Mouse (Mus musculus): ENCODE results near the gene Podn. TPM values are rescaled to one million over a fixed set of nuclear protein-coding genes. Genes with fewer than 3 reads are reported as not detected.

Gene Podn
- polyA plus RNA-seq, 1 experiment from 2014 or later = 0.27 TPM

- no peak overlapping the region for H3K9ac ChIP-seq
- H3K4me2 ChIP-seq = no peak overlapping the region
- H3K36me3 ChIP-seq (replicated peaks) = no peaks in the 10 kb centered on the region
- H3K9me3 ChIP-seq = no peaks in the 10 kb centered on the region
- H3K4me1 ChIP-seq = no peaks in the 10 kb centered on the region
- no peaks in the 10 kb centered on the region for H3K27me3 ChIP-seq
- WGBS = 84% methylated on average over 8 of the region's 8 CpGs
- no peak for ATAC-seq (ENCODE audit: low FRiP score)
- H3K4me3 ChIP-seq (replicated peaks) = no peak overlapping the region
- no peak overlapping the region for H3K27ac ChIP-seq
These were observed 87.7 kb downstream of the Podn start for GRCm38 (mm10) chr4:108008541-108008940.

- H3K27me3 ChIP-seq = no peaks in the 10 kb centered on the region
- H3K4me2 ChIP-seq = no peak overlapping the region
- no peak overlapping the region for H3K9ac ChIP-seq
- H3K27ac ChIP-seq = no peak overlapping the region
- H3K4me1 ChIP-seq = no peaks in the 10 kb centered on the region
- H3K4me3 ChIP-seq (replicated peaks) = no peak overlapping the region
- no peaks in the 10 kb centered on the region for H3K36me3 ChIP-seq (replicated peaks)
- 80% methylated on average over 7 of the region's 7 CpGs for WGBS
- H3K9me3 ChIP-seq = no peaks in the 10 kb centered on the region
- no peak for ATAC-seq (ENCODE audit: low FRiP score)
These were observed 88.6 kb downstream of the Podn start for GRCm38 (mm10) chr4:108007532-108008103.

GRCm38 (mm10) chr4:108005328-108005727 lies 90.9 kb downstream of the Podn start:
- Histone ChIP-seq H3K27me3 (no peaks in the 10 kb centered on the region), H3K4me2 (no peak overlapping the region), H3K9me3 (no peaks in the 10 kb centered on the region), H3K27ac (no peak overlapping the region), H3K4me3 (replicated peaks) (no peak overlapping the region), H3K9ac (no peak overlapping the region), H3K4me1 (no peaks in the 10 kb centered on the region), H3K36me3 (replicated peaks) (no peaks in the 10 kb centered on the region)
- ATAC-seq (ENCODE audit: low FRiP score) = no peak
- 66% methylated on average over 7 of the region's 7 CpGs for WGBS

GRCm38 (mm10) chr4:107999380-107999779 lies 96.9 kb downstream of the Podn start:
- H3K9ac ChIP-seq = no peak overlapping the region
- ATAC-seq (ENCODE audit: low FRiP score) = no peak
- 80% methylated on average over 1 of the region's 1 CpGs for WGBS

GRCm38 (mm10) chr4:107998641-107999332 lies 97.5 kb downstream of the Podn start:
- no peak overlapping the region for H3K4me3 ChIP-seq (replicated peaks)
- H3K27me3 ChIP-seq = no peaks in the 10 kb centered on the region
- no peak overlapping the region for H3K9ac ChIP-seq
- ATAC-seq (ENCODE audit: low FRiP score) = no peak
- peaks cover 6% of the 10 kb centered on the region; the same call in 1 of the 2 replicates for H3K4me1 ChIP-seq
- H3K4me2 ChIP-seq = no peak overlapping the region
- H3K36me3 ChIP-seq (replicated peaks) = no peaks in the 10 kb centered on the region
- 33% methylated on average over 11 of the region's 11 CpGs for WGBS
- no peaks in the 10 kb centered on the region for H3K9me3 ChIP-seq
- H3K27ac ChIP-seq = no peak overlapping the region

More at GRCm38 (mm10) chr4:107999380-107999779, 96.9 kb downstream of the Podn start:
- Histone ChIP-seq H3K27ac (no peak overlapping the region), H3K4me2 (no peak overlapping the region), H3K27me3 (no peaks in the 10 kb centered on the region), H3K36me3 (replicated peaks) (no peaks in the 10 kb centered on the region), H3K4me3 (replicated peaks) (no peak overlapping the region), H3K9me3 (no peaks in the 10 kb centered on the region), H3K4me1 (peaks cover 6% of the 10 kb centered on the region; the same call in 1 of the 2 replicates)

GRCm38 (mm10) chr4:107996418-107996986 lies 99.7 kb downstream of the Podn start:
- Histone ChIP-seq H3K9ac (no peak overlapping the region), H3K36me3 (replicated peaks) (no peaks in the 10 kb centered on the region), H3K4me1 (peaks cover 14% of the 10 kb centered on the region), H3K27ac (no peak overlapping the region), H3K27me3 (peaks cover 13% of the 10 kb centered on the region), H3K9me3 (no peaks in the 10 kb centered on the region), H3K4me2 (no peak overlapping the region), H3K4me3 (replicated peaks) (no peak overlapping the region)
- 92% methylated on average over 9 of the region's 9 CpGs for WGBS
- no peak for ATAC-seq (ENCODE audit: low FRiP score)

- WGBS = 87% methylated on average over 6 of the region's 6 CpGs
- Histone ChIP-seq H3K27me3 (peaks cover 17% of the 10 kb centered on the region), H3K4me3 (replicated peaks) (no peak overlapping the region), H3K9ac (no peak overlapping the region), H3K9me3 (no peaks in the 10 kb centered on the region), H3K4me2 (no peak overlapping the region), H3K4me1 (peaks cover 16% of the 10 kb centered on the region), H3K36me3 (replicated peaks) (no peaks in the 10 kb centered on the region), H3K27ac (no peak overlapping the region)
- no peak for ATAC-seq (ENCODE audit: low FRiP score)
These were observed 100.5 kb downstream of the Podn start for GRCm38 (mm10) chr4:107995727-107996126.

GRCm38 (mm10) chr4:107995011-107995410 lies 101.2 kb downstream of the Podn start:
- Histone ChIP-seq H3K4me2 (no peak overlapping the region), H3K36me3 (replicated peaks) (no peaks in the 10 kb centered on the region), H3K27ac (no peak overlapping the region), H3K27me3 (peaks cover 23% of the 10 kb centered on the region), H3K4me1 (peaks cover 16% of the 10 kb centered on the region), H3K9ac (no peak overlapping the region), H3K4me3 (replicated peaks) (no peak overlapping the region), H3K9me3 (no peaks in the 10 kb centered on the region)
- ATAC-seq (ENCODE audit: low FRiP score) = no peak
- 94% methylated on average over 6 of the region's 6 CpGs for WGBS

- Histone ChIP-seq H3K27me3 (peaks cover 23% of the 10 kb centered on the region), H3K36me3 (replicated peaks) (no peaks in the 10 kb centered on the region), H3K9me3 (no peaks in the 10 kb centered on the region), H3K4me1 (peaks cover 11% of the 10 kb centered on the region), H3K4me3 (replicated peaks) (no peak overlapping the region), H3K4me2 (no peak overlapping the region), H3K9ac (no peak overlapping the region), H3K27ac (no peak overlapping the region)
- 2% methylated on average over 6 of the region's 6 CpGs for WGBS
- ATAC-seq (ENCODE audit: low FRiP score) = no peak
These were observed 104.4 kb downstream of the Podn start for GRCm38 (mm10) chr4:107991879-107992278.

GRCm38 (mm10) chr4:107990818-107991217 lies 105.4 kb downstream of the Podn start:
- H3K27ac ChIP-seq = no peak overlapping the region
- peaks cover 23% of the 10 kb centered on the region for H3K27me3 ChIP-seq
- H3K4me2 ChIP-seq = no peak overlapping the region
- H3K9ac ChIP-seq = no peak overlapping the region
- WGBS = 75% methylated on average over 5 of the region's 5 CpGs
- no peak for ATAC-seq (ENCODE audit: low FRiP score)
- no peaks in the 10 kb centered on the region for H3K9me3 ChIP-seq
- H3K36me3 ChIP-seq (replicated peaks) = no peaks in the 10 kb centered on the region
- H3K4me1 ChIP-seq = peaks cover 11% of the 10 kb centered on the region
- no peak overlapping the region for H3K4me3 ChIP-seq (replicated peaks)

- peaks cover 11% of the 10 kb centered on the region for H3K4me1 ChIP-seq
These were observed 107.3 kb downstream of the Podn start for GRCm38 (mm10) chr4:107988931-107989330.

GRCm38 (mm10) chr4:107986386-107987168 lies 109.7 kb downstream of the Podn start:
- 91% methylated on average over 11 of the region's 11 CpGs for WGBS

More at GRCm38 (mm10) chr4:107988931-107989330, 107.3 kb downstream of the Podn start:
- WGBS = 82% methylated on average over 8 of the region's 8 CpGs
- Histone ChIP-seq H3K27ac (no peak overlapping the region), H3K27me3 (peaks cover 23% of the 10 kb centered on the region), H3K9ac (no peak overlapping the region), H3K4me2 (no peak overlapping the region), H3K9me3 (no peaks in the 10 kb centered on the region), H3K36me3 (replicated peaks) (no peaks in the 10 kb centered on the region), H3K4me3 (replicated peaks) (no peak overlapping the region)
- ATAC-seq (ENCODE audit: low FRiP score) = no peak

More at GRCm38 (mm10) chr4:107986386-107987168, 109.7 kb downstream of the Podn start:
- no peaks in the 10 kb centered on the region for H3K9me3 ChIP-seq
- H3K27ac ChIP-seq = no peak overlapping the region
- H3K27me3 ChIP-seq = peaks cover 11% of the 10 kb centered on the region; the same call in 1 of the 2 replicates
- H3K36me3 ChIP-seq (replicated peaks) = no peaks in the 10 kb centered on the region
- no peak overlapping the region for H3K4me3 ChIP-seq (replicated peaks)
- no peak overlapping the region for H3K4me2 ChIP-seq
- H3K4me1 ChIP-seq = peaks cover 3% of the 10 kb centered on the region
- H3K9ac ChIP-seq = no peak overlapping the region
- no peak for ATAC-seq (ENCODE audit: low FRiP score)

Data from forebrain, embryonic 12.5 days (tissue).